In the genomic region with DNA sequence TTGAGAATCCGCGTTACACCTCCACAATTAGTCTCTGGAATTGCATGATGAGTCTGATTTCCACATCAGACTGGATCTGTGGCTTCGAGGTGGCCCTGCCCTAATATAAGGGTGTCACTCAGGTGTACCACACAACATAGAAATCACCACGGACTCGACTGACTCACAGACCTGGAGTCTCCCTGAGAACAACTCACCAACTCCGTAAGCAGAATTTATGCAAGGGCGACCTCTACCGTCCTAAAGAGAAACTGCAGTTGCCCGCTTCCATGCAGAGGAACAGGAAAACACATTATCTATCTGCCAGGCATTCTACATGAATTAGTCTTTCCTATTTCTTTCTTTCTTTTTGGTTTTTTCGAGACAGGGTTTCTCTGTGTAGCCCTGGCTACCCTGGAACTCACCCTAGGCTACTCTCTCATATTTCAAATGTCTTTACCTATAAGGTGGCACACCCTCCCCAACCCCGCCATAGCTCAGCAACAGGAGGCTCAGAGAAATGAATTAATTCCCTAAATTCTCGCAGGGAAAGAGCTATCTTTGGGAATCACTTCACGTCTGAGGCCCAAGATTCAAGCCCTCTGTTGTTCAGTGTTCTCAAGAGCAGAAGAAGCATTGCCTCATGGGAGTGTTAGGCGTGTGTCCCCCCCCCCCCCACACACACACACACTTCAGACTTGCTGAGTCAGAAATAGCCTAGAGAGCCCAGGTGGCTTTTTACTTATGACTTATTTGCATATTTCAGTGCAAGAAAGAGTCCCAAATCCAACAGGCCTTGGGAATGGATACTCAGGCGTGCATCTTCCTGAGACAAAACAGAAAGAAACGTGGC, we compare ENCODE assay signal across 8 mouse cellular contexts. TPM values are rescaled to one million over a fixed set of nuclear protein-coding genes. Genes with fewer than 3 reads are reported as not detected.
DNase-seq lines count a peak whose midpoint lies in the region; ATAC-seq and TF ChIP-seq lines count a peak whose summit lies in the region.

No protein-coding gene starts in this region.

- no peaks in the 10 kb centered on the region for H3K9me3 ChIP-seq in MEL (replicated peaks; ENCODE audit: insufficient read depth, low read length)
- H3K9me3 ChIP-seq in lung, embryonic 14.5 days (ENCODE audit: low read depth, low read length), result no peaks in the 10 kb centered on the region

- no peaks in the 10 kb centered on the region for H3K27me3 ChIP-seq in MEL (ENCODE audit: control insufficient read depth in 1 of 2, insufficient read depth in 2 of 2, low read length in 2 of 2)
- no peaks in the 10 kb centered on the region for H3K27me3 ChIP-seq in lung, embryonic 14.5 days (ENCODE audit: insufficient read depth, low read length)
- H3K27me3 ChIP-seq in thymus, adult 2 months (ENCODE audit: control insufficient read depth, insufficient read depth, low read length), result no peaks in the 10 kb centered on the region

- TF ChIP-seq CTCF in MEL (IDR thresholded peaks at IDR 0.05 in 2 of 3, conservative IDR thresholded peaks at IDR 0.05 in 1 of 3; ENCODE audit: control insufficient read depth in 1 of 3, insufficient read depth in 1 of 3, low read depth in 2 of 3, low read length in 3 of 3, poor library complexity in 1 of 3, severe bottlenecking in 1 of 3), result peak; percentile 82 to 98 (median 90)
- peak; percentile 94 for TF ChIP-seq CTCF in lung, embryonic 14.5 days (IDR thresholded peaks at IDR 0.05; ENCODE audit: low read depth)
- TF ChIP-seq CTCF in thymus, adult 2 months (IDR thresholded peaks at IDR 0.05; ENCODE audit: borderline replicate concordance, control insufficient read depth, extremely low read depth, insufficient read depth, low read length, poor library complexity), result no peak

- ATAC-seq in hematopoietic stem cell, adult 5-6 weeks (replicated peaks in 1 of 2; ENCODE audit: insufficient read depth in 1 of 2, low FRiP score in 2 of 2, low TSS enrichment in 1 of 2, low read depth in 1 of 2, poor library complexity in 2 of 2, severe bottlenecking in 2 of 2), result peak; percentile 90
- peak; percentile 67 for ATAC-seq in lung, embryonic 14.5 days (ENCODE audit: insufficient read depth)

- peak; percentile 91 for TF ChIP-seq RAD21 in MEL (IDR thresholded peaks at IDR 0.05; ENCODE audit: low read depth, low read length)

- H3K27ac ChIP-seq in MEL (ENCODE audit: control insufficient read depth, low read depth, low read length), result peak overlapping the region; percentile 50
- H3K27ac ChIP-seq in lung, embryonic 14.5 days (ENCODE audit: low read depth), result 0 out of 2 replicates have a peak overlapping the region, but pooled peaks have one; percentile 36
- H3K27ac ChIP-seq in thymus, adult 2 months (ENCODE audit: control insufficient read depth, insufficient read depth, low read length), result no peak overlapping the region

- H3K4me1 ChIP-seq in MEL (ENCODE audit: control insufficient read depth in 1 of 2, insufficient read depth in 2 of 2, low read length in 2 of 2), result peaks cover 0 to 10% of the 10 kb centered on the region in 2 experiments; a peak in 1 of 4 replicates
- H3K4me1 ChIP-seq in lung, embryonic 14.5 days (ENCODE audit: insufficient read depth), result no peaks in the 10 kb centered on the region
- H3K4me1 ChIP-seq in thymus, adult 2 months (replicated peaks; ENCODE audit: control insufficient read depth, insufficient read depth, low read length), result no peaks in the 10 kb centered on the region

- peaks cover 0 to 3% of the 10 kb centered on the region in 2 experiments; a peak in 2 of 4 replicates for H3K36me3 ChIP-seq in MEL (ENCODE audit: control insufficient read depth in 1 of 2, insufficient read depth in 2 of 2, low read length in 2 of 2)
- H3K36me3 ChIP-seq in lung, embryonic 14.5 days (ENCODE audit: insufficient read depth), result 0 out of 2 replicates have a peak, but pooled peaks cover 7% of the 10 kb centered on the region
- no peaks in the 10 kb centered on the region for H3K36me3 ChIP-seq in thymus, adult 2 months (ENCODE audit: control insufficient read depth, insufficient read depth, low read length)

- peak; percentile 92 for DNase-seq in MEL (ENCODE audit: low read depth, low spot score)
- DNase-seq in cerebellum, adult 8-10 months, result peak; percentile 80
- DNase-seq in forelimb bud, embryonic 11.5 days (ENCODE audit: low read depth, low spot score), result peak; percentile 90
- DNase-seq in layer of hippocampus, adult 8-10 months (ENCODE audit: low spot score in 2 of 2), result peak; percentile 78 to 91
- peak; percentile 96 for DNase-seq in lung, embryonic 14.5 days
- DNase-seq in ovary, adult 18-20 months (ENCODE audit: low spot score), result peak; percentile 49
- DNase-seq in thymus, adult 2 months, result peak; percentile 86

- no peak for TF ChIP-seq EP300 in MEL (IDR thresholded peaks at IDR 0.05; ENCODE audit: low read depth in 1 of 2, low read length in 2 of 2)

- no peaks in the 10 kb centered on the region for H3K79me2 ChIP-seq in MEL (ENCODE audit: control insufficient read depth, insufficient read depth, low read length, poor library complexity)

- H3K4me3 ChIP-seq in MEL (ENCODE audit: control insufficient read depth in 1 of 2, insufficient read depth in 1 of 2, low read depth in 2 of 2, low read length in 2 of 2), result peak overlapping the region; percentile 59 to 61
- H3K4me3 ChIP-seq in lung, embryonic 14.5 days (ENCODE audit: low read depth, low read length), result peak overlapping the region; percentile 31
- H3K4me3 ChIP-seq in thymus, adult 2 months (ENCODE audit: control insufficient read depth, insufficient read depth, low read length), result no peak overlapping the region

- WGBS in lung, embryonic 14.5 days, result 16% methylated on average over 16 of the region's 16 CpGs
- WGBS in thymus, adult 2 months, result 25% methylated on average over 16 of the region's 16 CpGs

- TF ChIP-seq POLR2A in MEL (IDR thresholded peaks at IDR 0.05; ENCODE audit: control insufficient read depth in 1 of 2, insufficient read depth in 1 of 2, low read depth in 1 of 2, low read length in 2 of 2, poor library complexity in 1 of 2), result peak in 1 of 2 experiments; percentile 27; a peak in 1 of 4 replicates
- TF ChIP-seq POLR2A in thymus, adult 2 months (IDR thresholded peaks at IDR 0.05; ENCODE audit: control insufficient read depth, extremely low read depth, insufficient read depth, low read length, poor library complexity), result no peak

- H3K9ac ChIP-seq in MEL (ENCODE audit: control insufficient read depth, low read depth, low read length, poor library complexity, severe bottlenecking), result peak overlapping the region; percentile 68
- peak overlapping the region; percentile 36; the same call in 1 of the 2 replicates for H3K9ac ChIP-seq in lung, embryonic 14.5 days

- peak overlapping the region; percentile 58 for H3K4me2 ChIP-seq in lung, embryonic 14.5 days

TF ChIP-seq in MEL, 35 proteins besides CTCF, POLR2A, EP300 and RAD21 (continues in another document):
- TF ChIP-seq MAFK (IDR thresholded peaks at IDR 0.05; ENCODE audit: borderline replicate concordance, low read depth, low read length) (no peak), ELF1 (IDR thresholded peaks at IDR 0.05; ENCODE audit: low read depth, low read length) (0 out of 2 replicates have a peak, but pooled peaks have one; percentile 29), MEF2A (IDR thresholded peaks at IDR 0.05; ENCODE audit: extremely low read depth, insufficient replicate concordance, low read depth, low read length, poor library complexity, severe bottlenecking) (peak; percentile 33; the same call in 1 of the 2 replicates), E2F4 (IDR thresholded peaks at IDR 0.05; ENCODE audit: borderline replicate concordance, low read depth, low read length) (no peak), MAZ (IDR thresholded peaks at IDR 0.05; ENCODE audit: low read depth, low read length) (peak; percentile 21; the same call in 1 of the 2 replicates), SIN3A (IDR thresholded peaks at IDR 0.05; ENCODE audit: low read length) (peak; percentile 40), UBTF (IDR thresholded peaks at IDR 0.05; ENCODE audit: borderline replicate concordance, insufficient read depth, low read depth, low read length) (no peak), USF2 (IDR thresholded peaks at IDR 0.05; ENCODE audit: borderline replicate concordance in 1 of 2, insufficient read depth in 1 of 2, low read depth in 1 of 2, low read length in 2 of 2) (no peak), ZMIZ1 (IDR thresholded peaks at IDR 0.05; ENCODE audit: low read depth, low read length) (no peak)

RNA-seq across cellular contexts. Expression of a gene that starts 7.7 kb away (rescaled TPM):
- 157 and 182 TPM in 2 replicates for total RNA-seq in MEL (2012; rRNA removed)
- 100 to 1,000 TPM in 1 of 2 experiments, not detected in 1; 354 TPM for polyA plus RNA-seq in MEL (2012; ENCODE audit: insufficient read depth in 1 of 2, insufficient read length in 2 of 2, low read depth in 1 of 2, low replicate concordance in 2 of 2, missing spikeins in 1 of 2)
- total RNA-seq in hematopoietic stem cell, adult 5-6 weeks (2017), result 208 and 312 TPM in 2 replicates
- total RNA-seq in layer of hippocampus, adult 8-10 months (2022), result 100 to 1,000 TPM in 2 of 4 experiments, 10 to 100 TPM in 2; 63.0 to 115 (median 93.6) TPM
- polyA plus RNA-seq in lung, embryonic 14.5 days (2014; fragmentation: Nextera tagmentation; extraction: Ambion mirVana), result 347 and 362 TPM in 2 replicates
- 30.9 and 43.4 TPM in 2 replicates for polyA plus RNA-seq in thymus, adult 2 months (2012; rRNA removed)

RNA-seq across cellular contexts. Expression of a gene that starts 20.5 kb away (rescaled TPM):
- 2.5 and 3.4 TPM in 2 replicates for total RNA-seq in MEL (2012; rRNA removed)
- polyA plus RNA-seq in MEL (2012; ENCODE audit: insufficient read depth in 1 of 2, insufficient read length in 2 of 2, low read depth in 1 of 2, low replicate concordance in 2 of 2, missing spikeins in 1 of 2), result 1 to 10 TPM in 1 of 2 experiments, not detected in 1; 6.5 TPM
- 6.0 and 9.5 TPM in 2 replicates for total RNA-seq in hematopoietic stem cell, adult 5-6 weeks (2017)
- 10 to 100 TPM; 29.0 to 32.8 (median 29.8) TPM for total RNA-seq in layer of hippocampus, adult 8-10 months (2022)
- polyA plus RNA-seq in lung, embryonic 14.5 days (2014; fragmentation: Nextera tagmentation; extraction: Ambion mirVana), result 12.9 and 14.1 TPM in 2 replicates
- polyA plus RNA-seq in thymus, adult 2 months (2012; rRNA removed), result 21.9 and 26.8 TPM in 2 replicates

RNA-seq across cellular contexts. Expression of a gene that starts 25.6 kb away (rescaled TPM):
- total RNA-seq in MEL (2012; rRNA removed), result 119 and 158 TPM in 2 replicates
- 1,000 to 10,000 TPM in 1 of 2 experiments, 100 to 1,000 TPM in 1; 259 to 3,440 TPM for polyA plus RNA-seq in MEL (2012; ENCODE audit: insufficient read depth in 1 of 2, insufficient read length in 2 of 2, low read depth in 1 of 2, low replicate concordance in 2 of 2, missing spikeins in 1 of 2)
- total RNA-seq in hematopoietic stem cell, adult 5-6 weeks (2017), result 141 and 174 TPM in 2 replicates
- 100 to 1,000 TPM; 116 to 162 (median 145) TPM for total RNA-seq in layer of hippocampus, adult 8-10 months (2022)
- 123 and 131 TPM in 2 replicates for polyA plus RNA-seq in lung, embryonic 14.5 days (2014; fragmentation: Nextera tagmentation; extraction: Ambion mirVana)
- 229 and 247 TPM in 2 replicates for polyA plus RNA-seq in thymus, adult 2 months (2012; rRNA removed)

RNA-seq across cellular contexts. Expression of a gene that starts 55.5 kb away (rescaled TPM):
- 179 and 209 TPM in 2 replicates for total RNA-seq in MEL (2012; rRNA removed)
- 100 to 1,000 TPM; 105 to 421 TPM for polyA plus RNA-seq in MEL (2012; ENCODE audit: insufficient read depth in 1 of 2, insufficient read length in 2 of 2, low read depth in 1 of 2, low replicate concordance in 2 of 2, missing spikeins in 1 of 2)
- 81.4 and 96.3 TPM in 2 replicates for total RNA-seq in hematopoietic stem cell, adult 5-6 weeks (2017)
- total RNA-seq in layer of hippocampus, adult 8-10 months (2022), result 100 to 1,000 TPM; 224 to 240 (median 236) TPM
- polyA plus RNA-seq in lung, embryonic 14.5 days (2014; fragmentation: Nextera tagmentation; extraction: Ambion mirVana), result 59.5 and 62.0 TPM in 2 replicates
- polyA plus RNA-seq in thymus, adult 2 months (2012; rRNA removed), result 87.6 and 97.7 TPM in 2 replicates
